8 mouse cellular contexts compared by ENCODE assay signal in genomic region chr5:119563510-119564351, GRCm38 (mm10).
A peak's percentile ranks its signal among the peaks of the same experiment; 100 is the strongest.
DNase-seq lines count a peak whose midpoint lies in the region; ATAC-seq and TF ChIP-seq lines count a peak whose summit lies in the region.

No protein-coding gene starts in this region.

- no peak for ATAC-seq in heart, embryonic 11.5 days (replicated peaks; ENCODE audit: insufficient number of reproducible peaks, low FRiP score, low TSS enrichment)
- peak; percentile 75 for ATAC-seq in embryonic facial prominence, embryonic 15.5 days (ENCODE audit: insufficient number of reproducible peaks, low FRiP score, low TSS enrichment, low read depth)
- no peak for ATAC-seq in stomach, embryonic 16.5 days (ENCODE audit: insufficient read depth, low FRiP score)

- WGBS in heart, embryonic 11.5 days (ENCODE audit: insufficient replicate concordance): 26% methylated on average over 33 of the region's 33 CpGs
- 10% methylated on average over 33 of the region's 33 CpGs for WGBS in embryonic facial prominence, embryonic 15.5 days
- WGBS in limb, embryonic 10.5 days: 13% methylated on average over 33 of the region's 33 CpGs
- WGBS in stomach, embryonic 16.5 days: 17% methylated on average over 33 of the region's 33 CpGs
- 11% methylated on average over 33 of the region's 33 CpGs for WGBS in cerebellum, adult 2 months

- H3K9ac ChIP-seq in heart, embryonic 11.5 days (ENCODE audit: low read depth, low read length): no peak overlapping the region
- H3K9ac ChIP-seq in embryonic facial prominence, embryonic 15.5 days: no peak overlapping the region
- peak overlapping the region; percentile 39; the same call in 1 of the 2 replicates for H3K9ac ChIP-seq in stomach, embryonic 16.5 days (ENCODE audit: low read length)

- H3K36me3 ChIP-seq in heart, embryonic 11.5 days (ENCODE audit: control insufficient read depth, insufficient read depth, low read length): no peaks in the 10 kb centered on the region
- no peaks in the 10 kb centered on the region for H3K36me3 ChIP-seq in E14TG2a.4 (ENCODE audit: insufficient read depth, low read length)
- H3K36me3 ChIP-seq in embryonic facial prominence, embryonic 15.5 days: no peaks in the 10 kb centered on the region
- H3K36me3 ChIP-seq in limb, embryonic 10.5 days: no peaks in the 10 kb centered on the region
- H3K36me3 ChIP-seq in stomach, embryonic 16.5 days (ENCODE audit: control insufficient read depth, insufficient read depth, low read length): no peaks in the 10 kb centered on the region

- no peak for DNase-seq in heart, adult 11 months
- peak; percentile 67 for DNase-seq in limb, embryonic 10.5 days (ENCODE audit: low spot score)
- DNase-seq in cerebellum, adult 2 months: no peak
- no peak for DNase-seq in yolk sac, embryonic 10.5 days (ENCODE audit: low spot score)

- H3K4me2 ChIP-seq in heart, embryonic 11.5 days: peak overlapping the region; percentile 36
- peak overlapping the region; percentile 29 for H3K4me2 ChIP-seq in embryonic facial prominence, embryonic 15.5 days (replicated peaks)
- H3K4me2 ChIP-seq in stomach, embryonic 16.5 days (ENCODE audit: low read depth, low read length): peak overlapping the region; percentile 35

- no peak overlapping the region for H3K4me3 ChIP-seq in heart, embryonic 11.5 days (ENCODE audit: low read depth, low read length)
- peak overlapping the region; percentile 63 for H3K4me3 ChIP-seq in E14TG2a.4 (replicated peaks; ENCODE audit: low read length)
- 0 out of 2 replicates have a peak overlapping the region, but pooled peaks have one; percentile 9 for H3K4me3 ChIP-seq in embryonic facial prominence, embryonic 15.5 days (replicated peaks)
- H3K4me3 ChIP-seq in limb, embryonic 10.5 days: peak overlapping the region; percentile 16
- H3K4me3 ChIP-seq in stomach, embryonic 16.5 days (replicated peaks; ENCODE audit: low read length): no peak overlapping the region; the same call in 1 of the 2 replicates
- H3K4me3 ChIP-seq in cerebellum, adult 2 months (replicated peaks; ENCODE audit: insufficient read depth, low read depth, low read length): no peak overlapping the region

- peaks cover 6% of the 10 kb centered on the region for H3K4me1 ChIP-seq in heart, embryonic 11.5 days (ENCODE audit: control insufficient read depth, insufficient read depth, low read length)
- peaks cover 18% of the 10 kb centered on the region for H3K4me1 ChIP-seq in E14TG2a.4 (replicated peaks; ENCODE audit: low read depth, low read length)
- H3K4me1 ChIP-seq in embryonic facial prominence, embryonic 15.5 days: peaks cover 12% of the 10 kb centered on the region
- H3K4me1 ChIP-seq in limb, embryonic 10.5 days: peaks cover 16% of the 10 kb centered on the region
- 0 out of 2 replicates have a peak, but pooled peaks cover 7% of the 10 kb centered on the region for H3K4me1 ChIP-seq in stomach, embryonic 16.5 days (ENCODE audit: control insufficient read depth, insufficient read depth, low read length)
- peaks cover 8% of the 10 kb centered on the region for H3K4me1 ChIP-seq in cerebellum, adult 2 months (ENCODE audit: control insufficient read depth, insufficient read depth, low read length)

- H3K27ac ChIP-seq in heart, embryonic 11.5 days (ENCODE audit: low read depth, low read length): no peak overlapping the region
- peak overlapping the region; percentile 48; the same call in 1 of the 2 replicates for H3K27ac ChIP-seq in embryonic facial prominence, embryonic 15.5 days (replicated peaks)
- H3K27ac ChIP-seq in limb, embryonic 10.5 days: peak overlapping the region; percentile 14; the same call in 1 of the 2 replicates
- no peak overlapping the region for H3K27ac ChIP-seq in stomach, embryonic 16.5 days (ENCODE audit: low read length)
- no peak overlapping the region for H3K27ac ChIP-seq in cerebellum, adult 2 months (ENCODE audit: insufficient read depth, low read length)

- peaks cover 12% of the 10 kb centered on the region for H3K27me3 ChIP-seq in heart, embryonic 11.5 days (ENCODE audit: control insufficient read depth, insufficient read depth, low read length)
- H3K27me3 ChIP-seq in E14TG2a.4 (ENCODE audit: insufficient read depth, low read length): peaks cover 31% of the 10 kb centered on the region
- peaks cover 11% of the 10 kb centered on the region; the same call in 1 of the 2 replicates for H3K27me3 ChIP-seq in embryonic facial prominence, embryonic 15.5 days
- peaks cover 61% of the 10 kb centered on the region for H3K27me3 ChIP-seq in limb, embryonic 10.5 days (ENCODE audit: low read depth, poor library complexity, severe bottlenecking)
- H3K27me3 ChIP-seq in stomach, embryonic 16.5 days (ENCODE audit: control insufficient read depth, insufficient read depth, low read length): peaks cover 6% of the 10 kb centered on the region
- 0 out of 2 replicates have a peak, but pooled peaks cover 2% of the 10 kb centered on the region for H3K27me3 ChIP-seq in cerebellum, adult 2 months (ENCODE audit: control insufficient read depth, insufficient read depth, low read length)

- 0 out of 2 replicates have a peak, but pooled peaks cover 2% of the 10 kb centered on the region for H3K9me3 ChIP-seq in heart, embryonic 11.5 days (replicated peaks; ENCODE audit: control insufficient read depth, low read length)
- H3K9me3 ChIP-seq in E14TG2a.4 (ENCODE audit: low read length): peaks cover 3% of the 10 kb centered on the region; the same call in 1 of the 2 replicates
- H3K9me3 ChIP-seq in embryonic facial prominence, embryonic 15.5 days (replicated peaks): no peaks in the 10 kb centered on the region
- H3K9me3 ChIP-seq in limb, embryonic 10.5 days (replicated peaks): no peaks in the 10 kb centered on the region
- H3K9me3 ChIP-seq in stomach, embryonic 16.5 days (replicated peaks; ENCODE audit: control insufficient read depth, low read length): no peaks in the 10 kb centered on the region

- no peak for TF ChIP-seq POLR2A in cerebellum, adult 2 months (IDR thresholded peaks at IDR 0.05; ENCODE audit: borderline replicate concordance, insufficient read depth, low read length)

- no peak for TF ChIP-seq CTCF in E14TG2a.4 (conservative IDR thresholded peaks at IDR 0.05; ENCODE audit: low read length)
- TF ChIP-seq CTCF in cerebellum, adult 2 months (IDR thresholded peaks at IDR 0.05; ENCODE audit: borderline replicate concordance, insufficient read depth, low read depth, low read length): no peak

Comparison
In these comparisons a context has a peak if more than half of its experiments do, and no peak if none do; other contexts are left out.
1. H3K27ac ChIP-seq: peak in embryonic facial prominence, embryonic 15.5 days (single experiment) and limb, embryonic 10.5 days (single experiment); none in heart, embryonic 11.5 days (single experiment), stomach, embryonic 16.5 days (single experiment) and cerebellum, adult 2 months (single experiment).
2. H3K4me3 ChIP-seq: peak in E14TG2a.4 (single experiment), embryonic facial prominence, embryonic 15.5 days (single experiment) and limb, embryonic 10.5 days (single experiment); none in heart, embryonic 11.5 days (single experiment), stomach, embryonic 16.5 days (single experiment) and cerebellum, adult 2 months (single experiment).
3. Peak in every context shown above with its lines, with median percentiles within 50 percentile points of each other: H3K4me2 ChIP-seq.